Mouse (Mus musculus): ENCODE data around the gene Slc22a5.

GRCm38 (mm10) chr11:53890225-53890624, 1.2 kb downstream of the Slc22a5 start:
- no peak for TF ChIP-seq CTCF (IDR thresholded peaks at IDR 0.05; ENCODE audit: low read depth, low read length)
- TF ChIP-seq POLR2AphosphoS5 (IDR thresholded peaks at IDR 0.05; ENCODE audit: insufficient replicate concordance, low read depth, low read length) = no peak
- TF ChIP-seq GATA1 (IDR thresholded peaks at IDR 0.05; ENCODE audit: borderline replicate concordance, low read length) = no peak
- TF ChIP-seq GATA2 (IDR thresholded peaks at IDR 0.05; ENCODE audit: borderline replicate concordance, low read depth, low read length) = no peak
